Mouse (Mus musculus): ENCODE results near the gene Gm29049. TPM values are rescaled to one million over a fixed set of nuclear protein-coding genes. Genes with fewer than 3 reads are reported as not detected.
"Not testable (repeated sequence)": the region's sequence is repeated elsewhere in the genome, so short reads cannot be mapped to it uniquely, and the experiment has no call there.

Gm29049 gene
- not detected in 2 replicates for polyA plus RNA-seq (2014; fragmentation: Nextera tagmentation; extraction: Ambion mirVana)

- not testable (repeated sequence) for H3K4me1 ChIP-seq (ENCODE audit: control insufficient read depth, insufficient read depth, low read length); DNase-seq (ENCODE audit: low spot score); H3K27me3 ChIP-seq (replicated peaks; ENCODE audit: control insufficient read depth, insufficient read depth, low read length); H3K27ac ChIP-seq (ENCODE audit: low read depth, low read length); H3K4me3 ChIP-seq (ENCODE audit: low read depth, low read length); H3K4me2 ChIP-seq (ENCODE audit: low read length); H3K9ac ChIP-seq (ENCODE audit: low read length); ATAC-seq; H3K36me3 ChIP-seq (ENCODE audit: control insufficient read depth, insufficient read depth, low read length); H3K9me3 ChIP-seq (replicated peaks; ENCODE audit: control insufficient read depth, low read length)
- no CpG with 5 or more reads among the region's 3 CpGs for WGBS
Observed at GRCm38 (mm10) chrY:7997068-7997467, at the start of gene Gm29049. Gene Gm29049 (minus strand): TSS chrY:7997168.

Other genes starting within 250 kb of the Gm29049 start
- gene Gm20825, start 74.3 kb upstream of the Gm29049 start, polyA plus RNA-seq (2014; fragmentation: Nextera tagmentation; extraction: Ambion mirVana): not detected in 2 replicates